Mouse (Mus musculus) brain, adult 2 months (tissue): ENCODE measurements around the gene Hmgcl.
"Not testable (repeated sequence)": the region's sequence is repeated elsewhere in the genome, so short reads cannot be mapped to it uniquely, and the experiment has no call there.

ENCODE experiments used
- DNase-seq: peaks from one replicate; pipeline ENCODE4 v3.0.0; 2011; ENCODE audit warnings: low read depth, low spot score

Hmgcl gene

DNA sequence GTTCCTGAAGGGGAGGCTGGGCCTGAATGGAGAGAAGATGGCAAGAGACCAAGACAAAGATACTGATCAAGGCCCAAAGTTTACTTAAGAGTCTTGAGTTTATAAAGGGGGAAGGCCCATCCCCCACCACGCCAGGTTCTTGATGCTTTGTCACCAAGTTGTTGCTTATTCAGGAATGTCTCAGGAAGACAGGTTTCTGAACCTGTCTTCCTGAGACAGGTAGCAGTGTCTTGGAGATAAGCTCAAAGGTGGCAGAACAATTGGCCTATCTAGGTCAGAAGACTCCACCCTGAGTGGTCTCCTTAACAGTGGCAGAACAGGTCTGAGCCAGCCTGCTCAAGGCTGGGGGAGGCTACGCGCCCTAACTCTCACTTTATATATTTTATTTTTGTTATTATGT lies 19.4 kb upstream of the Hmgcl start:
- DNase-seq = no peak

DNA sequence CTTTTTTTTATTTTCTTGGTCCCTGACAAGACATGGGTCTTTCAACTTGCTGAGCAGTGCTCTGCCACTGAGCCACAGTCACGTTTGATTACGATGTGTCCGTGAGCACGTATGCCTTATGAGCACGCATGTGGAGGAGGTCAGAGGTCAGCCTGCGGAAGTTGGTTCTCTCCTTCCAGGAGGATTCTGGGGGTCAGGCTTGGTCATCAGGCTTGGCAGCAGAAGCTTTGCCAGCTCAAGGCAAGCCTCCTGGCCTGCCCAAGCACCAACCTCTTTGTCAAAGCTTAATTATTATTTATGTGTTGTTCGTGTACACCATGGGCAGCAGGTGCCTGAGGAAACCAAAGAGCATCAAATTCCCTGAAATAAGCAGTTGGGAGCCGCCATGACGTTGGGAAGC lies 17.9 kb upstream of the Hmgcl start:
- no peak for DNase-seq

DNA sequence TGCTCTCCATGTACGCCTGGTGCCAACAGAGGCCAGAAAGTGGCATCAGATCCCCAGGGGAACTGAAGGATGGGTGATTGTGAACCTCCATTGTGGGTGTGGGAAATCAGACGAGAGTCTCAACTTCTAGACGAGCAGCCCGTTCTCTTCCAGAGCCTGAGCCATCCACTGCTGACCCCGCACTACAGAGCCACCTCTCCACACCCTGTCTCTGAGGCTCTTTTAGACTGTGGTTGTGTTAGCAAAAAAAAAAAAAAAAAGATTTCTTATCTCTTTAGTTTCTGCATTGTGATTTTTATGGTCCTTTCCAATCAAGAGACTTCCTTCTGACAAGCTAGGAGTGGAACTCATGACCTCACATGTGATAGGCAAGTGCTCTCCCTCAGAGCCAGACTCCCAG lies 16.8 kb upstream of the Hmgcl start:
- no peak for DNase-seq

DNA sequence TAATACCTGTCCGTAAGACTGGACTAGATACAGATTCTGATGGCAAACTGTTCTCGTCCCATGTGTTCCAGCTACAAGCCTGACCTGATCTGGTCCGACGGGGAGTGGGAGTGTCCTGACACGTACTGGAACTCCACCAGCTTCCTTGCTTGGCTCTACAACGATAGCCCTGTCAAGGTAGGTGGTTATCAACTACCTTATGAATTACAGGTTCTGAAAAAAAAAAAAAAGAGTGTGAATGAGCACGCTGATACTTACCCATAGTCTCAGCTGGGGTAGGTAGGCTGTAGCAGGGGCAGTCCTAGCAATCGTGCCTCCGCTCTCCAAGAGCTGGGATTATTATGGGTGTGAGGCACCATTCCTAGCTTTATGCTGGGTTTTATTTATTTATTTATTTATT lies 16.4 kb upstream of the Hmgcl start:
- no peak for DNase-seq

DNA sequence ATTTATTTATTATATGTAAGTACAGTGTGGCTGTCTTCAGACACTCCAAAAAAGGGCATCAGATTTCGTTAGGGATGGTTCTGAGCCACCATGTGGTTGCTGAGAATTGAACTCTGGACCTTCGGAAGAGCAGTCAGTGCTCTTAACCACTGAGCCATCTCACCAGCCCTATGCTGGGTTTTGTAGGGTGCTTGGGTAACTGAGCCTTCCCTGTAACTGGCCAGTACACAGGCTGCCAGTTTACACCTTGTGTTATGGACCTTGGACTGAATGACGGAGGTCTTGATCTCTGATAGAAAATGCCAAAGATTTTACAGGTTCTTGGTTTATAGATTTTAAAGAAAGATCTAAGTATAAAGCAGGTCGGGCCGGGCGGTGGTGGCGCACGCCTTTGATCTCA lies 16.0 kb upstream of the Hmgcl start:
- no peak for DNase-seq

DNA sequence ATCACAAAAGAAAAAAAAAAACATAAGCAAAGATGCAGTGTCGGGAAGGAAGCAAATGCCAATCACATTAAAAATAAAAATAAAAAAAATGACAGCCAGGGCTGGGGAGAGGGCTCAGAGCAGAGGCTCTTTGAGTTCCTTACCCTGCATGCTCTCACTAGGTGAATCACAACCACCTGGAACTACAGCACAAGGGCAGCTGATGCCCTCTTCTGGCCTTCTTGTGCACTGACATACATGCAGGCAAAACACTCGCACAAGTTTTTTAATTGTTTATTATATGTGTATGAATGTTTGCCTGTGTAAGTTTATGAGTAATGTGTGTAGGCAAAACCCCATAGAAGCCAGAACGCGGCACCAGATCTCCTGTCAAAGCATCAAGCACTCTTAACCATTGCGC lies 14.4 kb upstream of the Hmgcl start:
- peak; percentile 71 for DNase-seq

DNA sequence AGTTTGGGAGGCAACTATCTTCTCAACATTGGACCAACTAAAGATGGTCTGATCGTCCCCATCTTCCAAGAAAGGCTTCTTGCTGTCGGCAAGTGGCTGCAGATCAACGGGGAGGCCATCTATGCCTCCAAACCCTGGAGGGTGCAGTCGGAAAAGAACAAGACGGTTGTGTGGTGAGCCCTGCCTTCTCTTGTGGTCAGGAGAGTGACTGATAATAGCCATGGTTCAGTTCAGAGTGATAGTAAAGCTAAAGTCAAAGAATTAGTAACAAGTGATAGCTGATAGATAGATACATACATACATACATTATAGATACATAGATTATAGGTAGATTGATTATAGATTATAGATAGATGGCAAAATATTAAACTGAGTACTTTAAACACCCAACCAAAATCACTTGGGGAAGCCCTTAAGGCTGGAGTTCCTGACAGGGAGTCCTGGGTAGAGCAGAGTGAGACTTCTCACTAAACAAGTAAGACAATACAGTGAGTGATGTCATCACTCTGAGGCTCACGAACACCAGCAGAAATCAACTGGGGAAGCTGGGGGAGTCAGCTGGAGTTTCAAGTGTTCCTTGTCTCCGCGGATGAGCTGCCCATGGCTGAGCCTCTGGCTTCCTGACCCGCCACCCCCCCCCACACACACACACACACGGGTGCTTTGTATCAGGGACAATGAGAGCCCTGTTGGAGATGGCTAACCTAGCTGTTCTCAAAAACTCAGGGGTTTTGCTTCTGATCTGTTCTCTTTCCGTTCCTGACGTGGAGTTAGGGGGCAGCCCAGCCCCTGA lies 11.3 kb upstream of the Hmgcl start:
- DNase-seq = peak; percentile 80

DNA sequence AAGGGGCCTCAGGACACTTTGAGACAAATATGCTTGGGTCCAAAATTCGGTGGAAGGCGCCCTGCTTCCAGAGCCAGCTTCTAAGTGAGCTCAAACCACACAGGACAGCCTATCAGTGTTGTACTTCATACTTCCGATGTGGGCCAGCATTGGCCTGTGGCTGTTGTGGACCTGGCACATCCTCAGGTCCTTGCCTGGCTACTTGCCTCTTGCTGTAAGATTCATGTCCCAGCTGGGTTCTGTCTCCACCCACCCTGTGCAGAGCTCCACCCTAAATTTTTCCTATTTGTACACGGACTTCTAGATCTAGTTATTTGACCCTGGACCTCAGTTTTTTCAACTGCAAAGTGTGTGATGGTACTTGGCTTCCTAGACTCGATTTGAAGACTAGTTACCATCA lies 10.7 kb upstream of the Hmgcl start:
- peak; percentile 57 for DNase-seq

DNA sequence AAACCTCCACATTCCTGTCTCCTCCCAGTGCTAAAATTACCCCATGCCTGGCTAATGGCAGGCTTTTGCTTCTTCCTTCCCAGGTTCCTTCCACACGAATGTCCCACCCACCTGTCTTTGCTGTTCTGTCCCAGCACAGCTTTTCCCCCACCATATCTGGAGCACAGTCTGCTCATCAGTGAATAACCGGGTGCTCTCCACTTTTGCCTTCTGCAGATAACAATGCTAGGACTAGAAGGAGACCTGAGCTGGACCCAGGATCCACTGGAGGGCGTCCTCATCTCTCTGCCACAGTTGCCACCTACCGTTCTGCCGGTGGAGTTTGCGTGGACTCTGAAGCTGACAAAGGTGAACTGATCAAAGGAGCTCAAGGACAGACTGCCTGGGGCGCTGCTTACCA lies 7.4 kb upstream of the Hmgcl start:
- DNase-seq = no peak

DNA sequence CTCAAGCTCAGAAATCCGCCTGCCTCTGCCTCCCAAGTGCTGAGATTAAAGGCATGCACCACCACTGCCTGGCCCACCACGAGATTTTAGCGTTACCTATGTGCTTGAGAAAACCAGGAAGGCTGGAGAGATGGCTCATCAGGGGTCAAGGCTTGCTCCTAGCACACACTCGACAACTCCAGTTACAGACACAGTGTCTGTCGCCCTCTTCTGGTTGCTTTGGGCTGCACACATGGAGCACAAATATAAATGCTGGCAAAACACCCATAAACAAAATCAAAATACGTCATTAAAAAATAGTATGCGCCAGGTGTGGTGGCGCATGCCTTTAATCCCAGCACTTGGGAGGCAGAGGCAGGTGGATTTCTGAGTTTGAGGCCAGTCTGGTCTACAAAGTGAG lies 5.2 kb upstream of the Hmgcl start:
- not testable (repeated sequence) for DNase-seq

DNA sequence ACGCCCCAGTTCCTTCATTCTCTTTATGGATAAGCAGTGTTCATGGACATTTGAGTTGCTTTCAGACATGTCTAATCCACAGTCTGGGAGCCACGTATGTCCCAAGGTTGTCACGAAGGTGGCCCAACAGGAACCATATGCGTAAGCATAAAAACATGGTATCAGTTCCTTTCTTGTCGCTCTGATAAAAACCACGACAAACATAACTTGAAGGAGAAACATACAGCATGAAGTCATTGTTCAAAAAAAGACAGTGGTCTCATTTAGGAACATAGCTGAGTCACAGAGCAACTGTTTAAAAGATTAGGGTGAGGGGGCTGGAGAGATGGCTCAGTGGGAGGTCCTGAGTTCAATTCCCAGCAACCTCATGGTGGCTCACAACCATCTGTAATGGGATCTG lies 4.1 kb upstream of the Hmgcl start:
- DNase-seq = no peak

DNA sequence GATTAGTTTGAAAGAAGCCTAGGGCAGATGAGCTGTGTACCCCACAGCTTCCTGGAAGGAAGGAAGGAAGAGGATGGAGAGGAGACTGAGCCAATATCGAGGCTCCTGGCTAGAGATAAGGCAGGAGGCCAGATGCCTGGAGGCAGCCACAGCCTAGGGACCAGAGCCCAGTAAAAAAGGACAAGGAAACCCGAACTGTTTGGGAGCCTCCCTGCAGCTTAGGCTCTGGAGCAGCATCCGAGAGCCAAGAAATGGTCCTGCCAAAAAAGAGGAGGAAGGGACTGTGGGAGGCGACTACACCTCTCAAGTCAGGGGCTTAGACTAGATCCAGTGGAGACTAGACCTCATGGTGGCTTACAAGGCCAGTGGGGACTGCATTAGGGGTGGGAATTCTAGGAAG lies 2.9 kb upstream of the Hmgcl start:
- peak; percentile 33 for DNase-seq

DNA sequence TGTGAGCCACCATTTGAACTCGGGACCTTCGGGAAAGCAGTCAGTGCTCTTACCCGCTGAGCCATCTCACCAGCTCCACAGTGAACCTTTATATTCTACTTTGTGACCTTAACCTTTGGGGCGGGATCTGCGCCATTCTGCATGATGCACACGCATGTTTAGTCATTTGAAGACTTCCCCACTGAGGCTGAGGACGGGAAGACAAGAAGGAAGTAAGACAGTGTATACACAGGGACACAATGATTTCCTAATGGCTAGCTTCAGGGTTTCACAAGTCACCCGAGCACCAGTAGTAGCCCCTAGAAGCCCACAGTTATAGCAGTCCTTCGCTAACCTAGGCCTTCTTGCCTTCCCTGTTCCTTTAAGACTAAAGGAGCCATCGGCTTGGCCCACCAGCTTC lies 542 bp upstream of the Hmgcl start:
- no peak for DNase-seq

DNA sequence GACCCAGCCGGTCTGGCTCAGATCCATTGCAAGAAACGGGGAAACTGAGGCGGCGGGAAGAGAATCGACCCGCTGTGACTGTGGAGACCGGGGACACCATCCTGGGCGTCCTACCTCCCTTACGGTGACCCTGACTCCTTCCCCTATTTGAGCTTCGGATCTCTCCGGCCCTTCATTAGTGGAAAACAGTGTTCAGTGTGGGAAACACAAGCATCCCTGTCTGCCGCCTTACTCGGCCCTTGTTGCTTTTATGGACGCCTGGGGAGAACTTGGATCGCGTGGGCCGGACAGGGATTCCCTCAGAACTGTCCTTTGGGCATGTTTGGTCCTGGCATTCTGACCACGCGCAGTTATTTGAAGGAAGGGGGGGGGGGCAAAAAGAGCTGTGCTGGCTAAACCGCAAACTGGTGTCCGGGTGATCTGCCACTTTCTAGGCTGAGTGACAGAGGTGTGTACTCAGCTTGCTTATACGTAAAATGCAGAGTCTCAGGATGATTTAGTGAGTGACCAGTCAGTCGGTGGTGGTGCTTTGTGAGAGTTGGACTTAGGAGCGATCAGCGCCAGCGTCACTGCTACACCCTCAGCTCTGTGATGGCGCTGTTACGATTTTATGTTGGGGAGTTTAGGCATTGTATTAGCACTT lies 532 bp downstream of the Hmgcl start:
- peak; percentile 73 for DNase-seq

DNA sequence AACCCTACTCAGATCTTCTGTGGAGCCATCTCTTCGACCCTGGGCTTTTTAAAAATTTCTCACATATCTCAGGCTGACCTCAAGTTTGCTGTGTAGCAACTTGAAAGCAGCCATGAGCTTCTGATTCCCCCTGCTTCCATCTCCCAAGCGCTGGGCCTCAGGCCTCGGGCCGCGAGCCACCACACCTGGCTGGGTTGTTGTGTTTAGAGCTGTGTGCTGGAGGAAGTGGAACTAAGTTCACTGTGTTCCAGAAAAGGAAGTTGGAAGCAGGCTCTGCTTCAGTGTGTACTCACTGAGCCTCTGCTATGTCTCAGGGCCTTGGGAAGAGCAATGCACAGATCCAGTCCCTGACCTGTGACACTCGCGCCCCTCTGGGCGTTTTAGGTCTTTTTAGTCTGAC lies 1.9 kb downstream of the Hmgcl start:
- no peak for DNase-seq

DNA sequence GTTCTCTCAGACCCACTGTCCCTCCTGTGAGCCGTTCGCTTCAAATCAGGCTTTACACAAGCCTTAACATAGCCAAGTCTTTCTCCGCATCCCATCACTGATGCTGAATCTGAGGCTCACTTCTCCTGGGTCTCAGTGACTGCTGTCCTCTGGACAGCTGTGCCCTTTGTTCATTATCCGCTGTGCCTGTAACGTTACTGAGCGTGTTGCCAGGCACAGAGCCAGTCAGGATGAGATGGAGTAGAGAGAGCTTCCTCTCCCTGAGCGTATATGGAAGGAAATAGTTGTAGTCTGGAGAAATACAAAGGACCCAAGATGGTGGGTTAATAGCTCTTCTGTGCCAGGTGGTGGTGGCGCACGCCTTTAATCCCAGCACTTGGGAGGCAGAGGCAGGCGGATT lies 3.2 kb downstream of the Hmgcl start:
- peak; percentile 84 for DNase-seq

DNA sequence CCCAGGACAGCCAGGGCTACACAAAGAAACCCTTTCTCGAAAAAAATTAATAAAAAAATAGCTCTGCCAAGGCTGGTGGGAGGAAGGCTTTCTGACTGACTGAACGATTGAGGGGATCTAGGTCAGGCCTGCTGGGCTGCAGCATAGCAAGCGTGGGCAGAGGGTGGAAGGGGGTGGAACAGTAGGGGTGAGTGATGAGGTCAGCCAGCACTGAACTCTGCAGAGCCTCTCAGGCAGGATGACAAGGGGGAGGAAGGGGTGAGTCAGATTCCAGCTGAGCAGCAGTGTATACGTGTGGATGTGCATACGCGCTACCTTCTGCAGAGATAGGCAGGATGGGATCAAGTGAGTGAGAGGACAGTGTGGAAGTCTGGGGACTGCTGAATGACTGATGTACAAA lies 3.7 kb downstream of the Hmgcl start:
- DNase-seq = peak; percentile 97

DNA sequence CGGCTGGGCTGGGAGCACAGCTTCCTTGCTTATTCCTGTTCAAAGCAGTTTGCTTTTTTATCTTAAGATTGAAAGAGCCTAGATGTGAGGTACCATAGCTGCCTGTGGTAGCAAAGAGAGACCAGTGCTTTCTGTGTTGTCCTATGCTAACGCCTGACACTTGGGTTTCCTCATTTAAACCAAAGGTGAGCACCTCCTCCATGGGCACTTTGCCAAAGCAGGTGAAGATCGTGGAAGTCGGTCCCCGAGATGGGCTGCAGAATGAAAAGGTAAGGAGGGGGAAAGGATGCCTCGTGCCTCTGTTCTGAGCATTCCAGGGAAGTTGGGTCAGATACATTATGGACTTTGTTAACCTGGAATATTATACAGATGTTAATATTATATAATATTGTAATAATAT lies 4.1 kb downstream of the Hmgcl start:
- no peak for DNase-seq

DNA sequence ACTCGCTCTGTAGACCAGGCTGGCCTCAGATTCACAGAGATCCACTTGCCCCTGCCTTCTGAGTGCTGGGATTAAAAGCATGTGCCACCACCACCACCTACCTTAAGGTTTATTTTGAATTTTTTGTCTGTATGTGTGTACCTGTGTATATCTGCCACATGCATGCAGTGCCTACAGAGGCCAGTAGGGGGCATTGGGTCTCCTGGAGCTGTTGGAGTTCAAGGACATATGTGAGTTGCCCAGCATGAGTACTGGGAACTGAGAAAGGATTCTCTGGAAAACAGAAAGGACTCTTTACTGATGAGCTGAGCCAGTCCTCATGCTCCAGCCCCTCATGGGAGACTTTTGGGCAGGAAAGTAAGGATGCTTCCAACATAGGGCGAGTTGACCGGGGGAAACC lies 5.3 kb downstream of the Hmgcl start:
- no peak for DNase-seq

DNA sequence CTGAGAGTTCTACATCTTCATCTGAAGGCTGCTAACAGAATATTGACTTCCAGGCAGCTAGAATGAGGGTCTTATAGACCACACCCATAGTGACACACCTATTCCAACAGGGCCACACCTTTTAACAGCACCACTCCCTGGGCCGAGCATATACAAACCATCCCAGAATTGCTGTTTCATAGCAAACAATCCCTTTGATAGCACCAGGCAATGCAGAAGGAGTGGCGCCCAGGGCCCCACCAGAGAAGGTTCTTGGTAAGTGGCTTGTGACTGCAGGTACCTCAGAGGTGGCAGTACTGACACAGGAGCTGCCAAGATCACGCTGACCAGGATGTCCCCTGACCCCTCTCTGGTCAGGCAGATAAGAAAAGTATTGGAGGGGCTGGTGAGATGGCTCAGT lies 6.9 kb downstream of the Hmgcl start:
- no peak for DNase-seq

DNA sequence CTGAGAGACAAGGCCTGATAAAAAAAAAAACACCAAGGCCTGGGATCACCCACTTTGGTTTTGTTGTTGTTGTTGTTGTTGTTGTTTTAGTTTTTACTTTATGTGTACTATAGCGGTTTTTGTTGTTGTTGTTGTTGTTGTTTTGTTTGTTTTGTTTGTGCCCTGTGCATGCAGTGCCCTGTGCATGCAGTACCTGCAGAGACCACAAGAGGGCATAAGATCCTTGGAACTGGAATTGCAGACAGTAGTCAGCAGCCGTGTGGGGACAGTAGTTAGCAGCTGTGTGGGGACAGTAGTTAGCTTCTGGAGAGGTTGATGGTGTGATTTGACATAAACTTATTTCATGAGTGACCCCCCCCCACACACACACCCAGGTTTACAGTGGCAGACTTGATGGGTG lies 8.0 kb downstream of the Hmgcl start:
- peak; percentile 82 for DNase-seq

DNA sequence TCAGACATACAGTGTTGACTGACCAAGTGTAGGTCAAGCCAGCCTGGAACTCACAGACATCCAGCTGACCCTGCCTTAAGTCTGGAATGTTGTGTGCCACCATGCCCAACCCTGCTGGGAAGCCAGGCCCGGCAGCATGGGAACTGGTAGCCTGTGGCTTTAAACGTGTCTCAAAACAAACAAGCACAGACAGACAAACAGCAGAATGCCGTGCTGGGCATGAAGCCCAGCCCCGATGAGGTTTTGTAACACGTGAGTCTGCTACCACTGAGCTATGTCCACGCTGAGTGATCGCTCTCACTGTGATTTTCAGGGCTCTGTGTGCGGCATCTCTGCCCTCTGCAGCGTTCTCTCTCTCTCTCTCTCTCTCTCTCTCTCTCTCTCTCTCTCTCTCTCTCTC lies 9.6 kb downstream of the Hmgcl start:
- DNase-seq = no peak

DNA sequence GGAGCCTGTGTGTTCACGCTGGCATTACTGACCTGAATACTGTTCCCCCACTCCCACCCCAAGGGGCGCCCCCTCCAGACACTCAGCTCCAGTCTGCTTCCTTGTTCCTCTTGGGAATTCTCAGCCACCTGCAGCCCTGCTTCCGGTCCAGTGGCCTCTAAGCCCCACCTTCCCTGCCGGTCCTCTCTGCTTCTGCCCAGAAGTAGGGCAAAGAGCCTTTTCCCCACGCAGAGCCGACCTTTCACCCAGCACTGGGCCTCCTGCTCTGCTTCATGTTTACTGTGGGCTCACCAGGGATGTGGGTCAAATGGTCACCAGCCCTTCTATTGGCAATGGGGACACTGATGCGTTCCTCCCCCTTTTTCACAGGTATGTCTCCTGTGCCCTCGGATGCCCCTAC lies 12.1 kb downstream of the Hmgcl start:
- no peak for DNase-seq

DNA sequence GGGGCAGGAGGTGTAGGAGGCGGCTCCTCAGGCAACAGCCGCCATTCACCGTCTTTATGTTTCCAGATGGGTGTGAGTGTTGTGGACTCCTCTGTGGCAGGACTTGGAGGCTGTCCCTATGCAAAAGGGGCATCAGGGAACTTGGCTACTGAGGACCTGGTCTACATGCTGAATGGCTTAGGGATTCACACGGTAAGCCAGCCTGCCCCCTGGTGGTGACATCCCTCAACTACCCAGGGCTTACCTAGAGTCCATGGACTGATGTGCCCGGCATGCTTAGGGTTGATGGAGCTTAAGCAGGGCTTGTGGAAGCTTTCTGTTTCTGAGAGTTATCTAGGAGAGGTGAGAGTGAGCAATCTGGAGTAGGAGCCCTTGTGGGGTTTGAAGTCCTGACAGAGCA lies 14.5 kb downstream of the Hmgcl start:
- DNase-seq = peak; percentile 92
